Mouse (Mus musculus): Measurements from ENCODE around the gene Gm26741. TPM values are rescaled to one million over a fixed set of nuclear protein-coding genes. Genes with fewer than 3 reads are reported as not detected.
"Not testable (repeated sequence)": the region's sequence is repeated elsewhere in the genome, so short reads cannot be mapped to it uniquely, and the experiment has no call there.

Gene Gm26741
- polyA plus RNA-seq (2016; fragmentation: Nextera tagmentation; extraction: Ambion mirVana) = not detected in 2 replicates

GRCm38 (mm10) chr10:52358467-52358866, at the start of gene Gm26741:
Gm26741 (plus strand) TSS chr10:52358767.
- no peaks in the 10 kb centered on the region for H3K9me3 ChIP-seq
- no peaks in the 10 kb centered on the region for H3K4me1 ChIP-seq
- 87% methylated on average over 2 of the region's 2 CpGs for WGBS
- no peak within 1 kb of the TSS for H3K9ac ChIP-seq
- peaks cover 3% of the 10 kb centered on the region; the same call in 1 of the 2 replicates for H3K36me3 ChIP-seq
- no peaks in the 10 kb centered on the region for H3K27me3 ChIP-seq
- no peak for ATAC-seq (ENCODE audit: insufficient number of reproducible peaks, insufficient read depth, low FRiP score, low TSS enrichment)
- no peak within 1 kb of the TSS for H3K4me3 ChIP-seq
- H3K4me2 ChIP-seq (replicated peaks) = no peak within 1 kb of the TSS
- no peak within 1 kb of the TSS for H3K27ac ChIP-seq

DNA sequence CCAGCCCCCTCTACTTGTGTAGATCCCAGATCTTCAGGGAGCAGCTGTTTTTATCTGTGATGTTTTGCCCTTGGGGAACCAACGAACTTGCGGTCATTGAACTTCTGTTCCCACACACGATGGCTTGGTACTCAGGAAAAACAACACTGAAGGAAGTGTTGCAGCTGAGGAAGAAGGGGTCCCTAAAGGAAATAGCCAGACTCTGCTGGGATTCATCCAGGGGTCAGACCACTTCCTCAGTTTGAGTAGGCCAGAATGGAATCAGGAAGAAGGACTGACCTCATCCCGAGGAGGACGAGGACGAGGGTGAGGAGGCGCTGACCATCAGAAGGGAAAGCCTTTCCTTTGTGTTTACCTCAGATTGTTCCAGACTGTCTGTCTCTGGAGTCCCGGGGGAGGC, 49.4 kb upstream of the Gm26741 start:
- H3K27me3 ChIP-seq = no peaks in the 10 kb centered on the region
- H3K27ac ChIP-seq = no peak overlapping the region
- H3K4me2 ChIP-seq (replicated peaks) = no peak overlapping the region
- H3K4me3 ChIP-seq = no peak overlapping the region
- H3K9ac ChIP-seq = no peak overlapping the region
- peaks cover 11% of the 10 kb centered on the region; the same call in 1 of the 2 replicates for H3K36me3 ChIP-seq
- H3K9me3 ChIP-seq = no peaks in the 10 kb centered on the region
- no peak for ATAC-seq (ENCODE audit: insufficient number of reproducible peaks, insufficient read depth, low FRiP score, low TSS enrichment)
- H3K4me1 ChIP-seq = no peaks in the 10 kb centered on the region
- WGBS = 53% methylated on average over 8 of the region's 8 CpGs

GRCm38 (mm10) chr10:52319506-52320286, 38.9 kb upstream of the Gm26741 start:
- Histone ChIP-seq H3K4me2 (replicated peaks) (no peak overlapping the region), H3K9ac (no peak overlapping the region), H3K27me3 (no peaks in the 10 kb centered on the region), H3K4me3 (no peak overlapping the region), H3K9me3 (no peaks in the 10 kb centered on the region), H3K27ac (no peak overlapping the region), H3K36me3 (peaks cover 27% of the 10 kb centered on the region), H3K4me1 (no peaks in the 10 kb centered on the region)
- no peak for ATAC-seq (ENCODE audit: insufficient number of reproducible peaks, insufficient read depth, low FRiP score, low TSS enrichment)
- 94% methylated on average over 28 of the region's 28 CpGs for WGBS

DNA sequence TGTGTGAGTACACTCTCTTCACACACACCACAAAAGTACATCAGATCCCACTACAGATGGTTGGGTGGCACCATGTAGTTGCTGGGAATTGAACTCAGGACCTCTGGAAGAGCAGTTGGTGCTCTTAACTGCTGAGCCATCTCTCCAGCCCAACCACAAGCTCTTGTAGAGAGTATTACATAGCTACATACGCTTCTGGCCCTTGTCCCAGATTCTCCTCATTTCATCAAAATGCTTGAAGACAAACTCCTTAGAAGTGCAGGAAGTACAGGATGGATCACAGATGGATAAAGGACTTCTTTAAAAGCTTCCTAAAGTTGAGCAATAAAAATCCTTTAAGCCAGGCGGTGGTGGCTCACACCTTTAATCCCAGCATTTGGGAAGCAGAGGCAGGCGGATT, 36.6 kb upstream of the Gm26741 start:
- no peak for ATAC-seq (ENCODE audit: insufficient number of reproducible peaks, insufficient read depth, low FRiP score, low TSS enrichment)
- 95% methylated on average over 3 of the region's 3 CpGs for WGBS

GRCm38 (mm10) chr10:52331007-52331406, 27.6 kb upstream of the Gm26741 start:
- Histone ChIP-seq H3K4me2 (replicated peaks) (no peak overlapping the region), H3K27ac (no peak overlapping the region), H3K9ac (no peak overlapping the region), H3K9me3 (no peaks in the 10 kb centered on the region), H3K36me3 (peaks cover 8% of the 10 kb centered on the region), H3K4me3 (no peak overlapping the region), H3K27me3 (no peaks in the 10 kb centered on the region), H3K4me1 (no peaks in the 10 kb centered on the region)
- no peak for ATAC-seq (ENCODE audit: insufficient number of reproducible peaks, insufficient read depth, low FRiP score, low TSS enrichment)
- WGBS = 0% methylated on average over 1 of the region's 1 CpGs

More for the DNA sequence above, 36.6 kb upstream of the Gm26741 start:
- H3K4me1 ChIP-seq = no peaks in the 10 kb centered on the region
- no peak overlapping the region for H3K4me2 ChIP-seq (replicated peaks)
- no peaks in the 10 kb centered on the region for H3K9me3 ChIP-seq
- H3K27ac ChIP-seq = no peak overlapping the region
- H3K4me3 ChIP-seq = no peak overlapping the region
- H3K27me3 ChIP-seq = no peaks in the 10 kb centered on the region
- H3K9ac ChIP-seq = no peak overlapping the region
- H3K36me3 ChIP-seq = peaks cover 24% of the 10 kb centered on the region

GRCm38 (mm10) chr10:52343324-52343723, 15.2 kb upstream of the Gm26741 start:
- H3K9me3 ChIP-seq; H3K4me3 ChIP-seq; H3K4me1 ChIP-seq; ATAC-seq (ENCODE audit: insufficient number of reproducible peaks, insufficient read depth, low FRiP score, low TSS enrichment); H3K27me3 ChIP-seq; H3K9ac ChIP-seq; H3K27ac ChIP-seq; H3K4me2 ChIP-seq (replicated peaks): not testable (repeated sequence)
- peaks cover 47% of the 10 kb centered on the region for H3K36me3 ChIP-seq
- 96% methylated on average over 4 of the region's 4 CpGs for WGBS

GRCm38 (mm10) chr10:52353184-52353583, 5.4 kb upstream of the Gm26741 start:
- peaks cover 34% of the 10 kb centered on the region for H3K36me3 ChIP-seq
- H3K9ac ChIP-seq = no peak overlapping the region
- ATAC-seq (ENCODE audit: insufficient number of reproducible peaks, insufficient read depth, low FRiP score, low TSS enrichment) = no peak
- H3K27ac ChIP-seq = no peak overlapping the region
- H3K27me3 ChIP-seq = no peaks in the 10 kb centered on the region
- no peak overlapping the region for H3K4me2 ChIP-seq (replicated peaks)
- WGBS = 60% methylated on average over 9 of the region's 9 CpGs
- H3K9me3 ChIP-seq = no peaks in the 10 kb centered on the region
- no peak overlapping the region for H3K4me3 ChIP-seq
- H3K4me1 ChIP-seq = no peaks in the 10 kb centered on the region

DNA sequence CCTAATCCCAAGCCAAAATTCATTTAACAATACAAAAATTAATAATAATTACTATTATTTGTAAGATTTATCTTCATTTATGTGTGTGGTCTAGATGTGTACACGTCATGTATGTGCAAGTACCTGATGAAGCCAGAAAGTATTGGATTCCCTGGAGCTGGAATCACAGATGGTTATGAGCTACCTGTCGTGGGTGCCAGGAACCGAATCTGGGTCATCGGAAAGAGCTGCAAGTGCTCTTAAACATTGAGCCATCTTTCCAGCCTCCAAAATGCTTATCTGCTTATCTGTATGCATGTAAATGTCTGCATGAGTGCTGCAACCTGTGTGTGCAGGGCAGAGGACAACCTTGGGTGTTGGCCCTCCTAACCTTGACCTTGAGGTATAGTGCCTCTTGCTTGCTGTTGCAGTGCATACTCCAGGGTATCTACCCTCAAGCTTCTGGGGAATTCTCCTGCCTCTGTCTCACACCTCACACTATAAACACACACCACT, 1.7 kb downstream of the Gm26741 start:
- 96% methylated on average over 4 of the region's 4 CpGs for WGBS
- Histone ChIP-seq H3K27ac (no peak overlapping the region), H3K27me3 (no peaks in the 10 kb centered on the region), H3K36me3 (peaks cover 3% of the 10 kb centered on the region; the same call in 1 of the 2 replicates), H3K9me3 (no peaks in the 10 kb centered on the region), H3K4me3 (no peak overlapping the region), H3K4me2 (replicated peaks) (no peak overlapping the region), H3K4me1 (no peaks in the 10 kb centered on the region), H3K9ac (no peak overlapping the region)
- ATAC-seq (ENCODE audit: insufficient number of reproducible peaks, insufficient read depth, low FRiP score, low TSS enrichment) = no peak

GRCm38 (mm10) chr10:52360862-52361609, 2.5 kb downstream of the Gm26741 start:
- no peak overlapping the region for H3K4me2 ChIP-seq (replicated peaks)
- no peaks in the 10 kb centered on the region for H3K9me3 ChIP-seq
- no peak overlapping the region for H3K27ac ChIP-seq
- no peak overlapping the region for H3K4me3 ChIP-seq
- no peak overlapping the region for H3K9ac ChIP-seq
- no peaks in the 10 kb centered on the region for H3K27me3 ChIP-seq
- ATAC-seq (ENCODE audit: insufficient number of reproducible peaks, insufficient read depth, low FRiP score, low TSS enrichment) = no peak
- 90% methylated on average over 9 of the region's 9 CpGs for WGBS
- no peaks in the 10 kb centered on the region for H3K4me1 ChIP-seq
- H3K36me3 ChIP-seq = 0 out of 2 replicates have a peak, but pooled peaks cover 3% of the 10 kb centered on the region

- WGBS = 92% methylated on average over 4 of the region's 4 CpGs
- H3K27me3 ChIP-seq = no peaks in the 10 kb centered on the region
- no peaks in the 10 kb centered on the region for H3K4me1 ChIP-seq
- no peak overlapping the region for H3K27ac ChIP-seq
- H3K9ac ChIP-seq = no peak overlapping the region
- no peak for ATAC-seq (ENCODE audit: insufficient number of reproducible peaks, insufficient read depth, low FRiP score, low TSS enrichment)
- H3K36me3 ChIP-seq = no peaks in the 10 kb centered on the region
- H3K4me3 ChIP-seq = no peak overlapping the region
- H3K4me2 ChIP-seq (replicated peaks) = no peak overlapping the region
- H3K9me3 ChIP-seq = no peaks in the 10 kb centered on the region
Measured at GRCm38 (mm10) chr10:52368376-52368775, 9.8 kb downstream of the Gm26741 start.

DNA sequence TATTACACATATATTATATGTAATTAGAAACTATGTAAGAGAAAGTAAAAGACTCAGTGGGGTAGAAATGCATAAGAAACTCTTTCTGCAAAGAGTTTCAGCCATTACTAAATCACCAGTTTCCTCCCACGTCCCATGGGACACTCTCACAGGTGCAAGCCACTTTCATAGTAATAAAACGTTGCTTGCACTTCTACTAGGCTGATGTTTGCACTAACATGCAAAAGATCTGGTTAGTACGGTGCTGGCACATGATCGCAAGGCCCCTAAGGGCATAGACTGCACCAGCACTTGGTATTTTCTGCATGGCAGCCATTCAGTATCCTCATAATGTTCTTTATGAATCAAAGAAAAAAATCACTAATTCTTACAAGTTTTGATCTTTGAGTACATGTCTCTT, 15.3 kb downstream of the Gm26741 start:
- 73% methylated on average over 4 of the region's 4 CpGs for WGBS
- Histone ChIP-seq H3K4me1 (no peaks in the 10 kb centered on the region), H3K27ac (no peak overlapping the region), H3K4me3 (no peak overlapping the region), H3K9me3 (no peaks in the 10 kb centered on the region), H3K27me3 (no peaks in the 10 kb centered on the region), H3K36me3 (no peaks in the 10 kb centered on the region), H3K9ac (no peak overlapping the region), H3K4me2 (replicated peaks) (no peak overlapping the region)
- ATAC-seq (ENCODE audit: insufficient number of reproducible peaks, insufficient read depth, low FRiP score, low TSS enrichment) = no peak

DNA sequence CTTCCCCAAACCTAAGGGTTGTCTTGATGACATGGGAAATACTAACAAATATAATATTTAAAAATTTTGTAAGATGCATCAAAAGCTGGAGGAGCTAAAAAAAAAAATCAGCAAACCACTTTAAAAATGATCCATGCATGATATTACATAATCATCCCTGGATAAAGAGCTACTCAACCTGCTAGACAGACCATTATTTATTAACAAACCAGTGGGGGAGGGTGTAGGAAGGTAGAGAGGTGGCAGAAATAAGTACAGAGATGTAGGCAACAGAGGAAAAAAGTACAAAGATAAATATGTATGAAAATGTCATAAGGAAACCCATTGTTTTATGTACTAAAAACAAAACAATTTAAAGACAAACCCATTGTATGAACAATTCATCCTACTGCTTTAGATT, 16.1 kb downstream of the Gm26741 start:
- no peaks in the 10 kb centered on the region for H3K27me3 ChIP-seq
- H3K4me1 ChIP-seq = no peaks in the 10 kb centered on the region
- ATAC-seq (ENCODE audit: insufficient number of reproducible peaks, insufficient read depth, low FRiP score, low TSS enrichment) = no peak
- no peaks in the 10 kb centered on the region for H3K36me3 ChIP-seq
- H3K9ac ChIP-seq = no peak overlapping the region
- H3K9me3 ChIP-seq = no peaks in the 10 kb centered on the region
- H3K4me3 ChIP-seq = no peak overlapping the region
- no peak overlapping the region for H3K27ac ChIP-seq
- H3K4me2 ChIP-seq (replicated peaks) = no peak overlapping the region

Measured in embryonic facial prominence, embryonic 12.5 days (tissue).